Mouse (Mus musculus): Measurements from ENCODE around the gene Mns1. TPM values are rescaled to one million over a fixed set of nuclear protein-coding genes. Genes with fewer than 3 reads are reported as not detected.
"Not testable (repeated sequence)": the region's sequence is repeated elsewhere in the genome, so short reads cannot be mapped to it uniquely, and the experiment has no call there.

Mns1 gene
- total RNA-seq, 1 experiment from 2014 or later: 6.8 TPM

- no peak for DNase-seq
Observed at GRCm38 (mm10) chr9:72425300-72425850, 12.4 kb upstream of the Mns1 start.

GRCm38 (mm10) chr9:72427861-72428260 is 9.9 kb upstream of the Mns1 start:
- DNase-seq: peak; percentile 23

DNA sequence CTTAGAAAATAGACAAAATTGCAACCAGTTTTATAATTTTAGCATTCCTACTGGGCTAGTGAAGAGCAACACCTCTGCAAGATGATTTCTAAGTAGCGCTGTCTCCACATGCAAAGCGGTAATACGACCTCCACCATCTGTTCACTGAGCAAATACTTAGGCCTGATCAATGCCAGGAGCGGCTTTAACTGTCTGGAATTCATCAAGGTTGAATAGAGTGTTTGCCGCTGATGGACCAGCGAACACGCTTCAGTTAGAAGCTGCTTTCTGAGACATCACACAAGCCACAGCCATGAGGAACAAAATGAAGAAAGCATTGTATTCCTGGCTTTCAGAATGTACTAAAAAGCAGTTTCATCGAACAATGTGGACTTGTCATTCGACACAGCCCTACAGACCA is 2.9 kb upstream of the Mns1 start:
- DNase-seq: no peak

GRCm38 (mm10) chr9:72438749-72439148 is 938 bp downstream of the Mns1 start:
- DNase-seq: no peak

DNA sequence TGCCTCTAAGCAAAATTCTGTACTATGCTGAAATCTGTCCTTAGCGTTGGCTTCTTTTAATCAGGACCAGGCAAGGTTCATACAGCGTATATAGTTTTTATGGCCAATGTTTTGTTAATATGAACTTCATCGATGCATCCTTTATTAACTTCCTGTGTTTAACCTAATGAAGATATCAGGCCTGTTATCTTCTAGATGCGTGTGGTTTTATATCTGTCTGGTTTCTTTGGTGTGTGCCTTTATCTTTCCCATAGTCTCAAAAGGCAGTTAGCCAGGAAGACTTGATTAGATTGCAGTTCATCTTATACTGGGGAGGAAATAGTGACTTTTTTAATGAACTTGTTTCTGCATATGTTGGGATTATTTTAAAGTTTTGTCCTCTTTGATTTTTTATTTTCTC is 2.5 kb downstream of the Mns1 start:
- no peak for DNase-seq

DNA sequence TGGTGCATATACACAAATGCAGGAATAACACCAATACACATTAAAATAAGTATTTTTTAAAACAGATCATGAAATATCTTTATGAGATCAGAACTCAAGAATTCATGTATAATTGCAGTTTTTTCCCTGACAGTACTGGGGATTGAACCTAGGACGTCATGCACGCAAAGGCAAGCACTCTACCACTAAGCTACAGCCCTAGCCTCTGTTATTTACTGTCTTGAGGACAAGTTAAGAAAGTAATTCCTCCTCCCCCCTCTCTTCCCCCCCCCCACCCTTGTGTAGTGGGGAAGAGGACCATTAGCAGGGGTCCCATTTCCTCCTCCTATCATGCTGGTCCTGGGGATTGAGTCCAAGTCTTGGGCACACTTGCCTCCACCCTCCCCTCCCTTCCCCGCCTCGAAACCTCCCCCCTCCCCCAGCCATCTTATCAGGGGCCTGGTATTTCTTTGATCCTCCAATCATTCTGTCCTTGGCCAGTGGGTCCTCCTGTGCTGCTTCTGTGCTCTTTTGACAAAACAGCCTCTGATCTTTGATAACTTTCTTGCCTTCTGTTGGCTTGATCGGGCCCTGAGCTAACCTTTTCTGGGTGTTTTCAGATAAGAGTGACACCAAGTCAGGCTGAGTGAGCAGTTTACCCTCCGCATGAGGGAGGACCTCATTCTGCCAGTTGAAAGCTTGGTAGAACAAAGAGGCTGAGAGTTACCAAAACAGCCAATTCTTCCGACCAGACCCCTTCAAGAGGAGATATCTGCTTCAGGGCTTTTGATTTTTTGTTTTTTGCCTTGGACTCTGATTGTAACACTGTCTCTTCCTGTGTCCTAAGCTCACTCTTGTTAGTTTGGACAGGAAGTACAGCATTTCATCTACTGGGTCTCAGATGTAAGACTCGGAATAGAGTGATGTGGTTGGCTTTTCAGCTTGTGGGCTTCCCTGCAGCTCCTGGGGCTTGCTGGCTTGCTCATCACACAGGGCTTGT is 3.4 kb downstream of the Mns1 start:
- DNase-seq: no peak

GRCm38 (mm10) chr9:72441927-72442715 is 4.3 kb downstream of the Mns1 start:
- DNase-seq: no peak

- DNase-seq: peak; percentile 75
Observed at GRCm38 (mm10) chr9:72448026-72448425, 10.2 kb downstream of the Mns1 start.

DNA sequence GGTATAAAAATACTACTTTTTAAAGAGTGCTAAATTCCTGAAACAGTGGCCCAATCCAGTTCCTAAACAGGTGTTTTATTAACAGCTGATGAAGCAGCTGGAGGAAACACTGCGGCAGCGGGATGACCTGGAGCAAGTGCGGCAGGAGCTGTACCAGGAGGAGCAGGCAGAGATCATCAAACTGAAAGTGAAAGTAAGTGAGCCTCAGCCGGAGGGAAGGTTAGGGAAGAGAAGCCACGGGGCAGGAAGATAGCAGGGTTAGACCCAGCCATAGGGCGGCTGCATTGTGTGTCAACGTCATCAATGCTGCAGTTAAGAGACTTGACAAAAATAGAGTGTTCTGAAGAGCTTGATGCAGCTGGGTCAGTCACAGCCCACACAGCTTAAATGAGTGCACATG is 11.6 kb downstream of the Mns1 start:
- peak; percentile 50 for DNase-seq

DNA sequence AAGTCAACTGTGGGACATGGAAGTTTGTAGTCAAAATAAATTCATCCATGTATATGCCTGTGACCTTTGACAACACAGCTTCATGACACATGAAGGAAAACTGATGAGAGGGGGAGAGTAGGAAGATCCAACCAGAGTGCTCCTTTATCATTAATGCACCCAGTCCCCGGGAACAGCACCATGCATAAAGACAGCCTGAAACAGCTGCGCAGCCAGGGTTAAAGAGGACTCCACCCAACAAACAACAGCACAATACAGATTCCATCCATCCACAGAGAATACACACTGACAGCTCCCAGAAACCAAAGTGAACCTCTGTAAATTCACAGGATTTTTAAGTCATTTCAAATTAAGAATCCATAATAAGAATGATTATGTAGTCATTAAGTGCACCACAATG is 12.0 kb downstream of the Mns1 start:
- no peak for DNase-seq

DNA sequence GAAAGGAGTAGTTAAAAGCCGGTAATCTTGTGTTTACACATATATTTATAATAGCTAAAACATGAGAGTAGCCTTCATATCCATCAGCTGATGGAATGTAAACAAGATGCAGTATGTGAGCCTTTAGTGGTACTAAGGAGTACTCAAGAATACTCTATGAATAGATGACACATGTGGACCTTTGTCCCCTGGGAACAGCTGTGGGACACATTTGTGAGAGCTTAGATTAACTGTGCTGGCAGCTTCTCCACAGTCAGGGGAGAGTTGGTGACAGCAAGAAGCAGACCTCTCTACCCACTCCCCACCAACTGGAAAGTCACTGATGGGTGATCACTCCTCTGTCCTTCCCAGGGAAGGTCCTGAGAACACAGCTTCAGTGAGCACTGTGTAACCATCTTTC is 12.6 kb downstream of the Mns1 start:
- no peak for DNase-seq

- DNase-seq: no peak
Observed at GRCm38 (mm10) chr9:72451111-72451510, 13.3 kb downstream of the Mns1 start.

GRCm38 (mm10) chr9:72454281-72454680 is 16.5 kb downstream of the Mns1 start:
- DNase-seq: not testable (repeated sequence)

DNA sequence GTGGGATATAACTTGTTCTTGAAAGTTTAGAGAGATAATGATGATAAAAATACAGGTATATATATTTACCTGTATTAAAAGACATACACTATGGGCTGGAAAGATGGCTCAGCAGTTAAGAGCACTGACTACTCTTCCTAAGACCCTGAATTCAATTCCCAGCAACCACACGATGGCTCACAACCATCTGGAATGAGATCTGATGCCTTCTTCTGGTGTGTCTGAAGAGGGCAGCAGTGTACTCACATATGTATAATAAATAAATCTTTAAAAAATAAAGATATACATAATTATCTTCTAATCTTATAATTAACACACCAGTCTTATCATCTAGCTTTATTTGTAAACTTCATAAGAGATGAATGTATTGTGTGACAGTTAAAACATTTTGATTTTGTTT is 18.6 kb downstream of the Mns1 start:
- no peak for DNase-seq

DNA sequence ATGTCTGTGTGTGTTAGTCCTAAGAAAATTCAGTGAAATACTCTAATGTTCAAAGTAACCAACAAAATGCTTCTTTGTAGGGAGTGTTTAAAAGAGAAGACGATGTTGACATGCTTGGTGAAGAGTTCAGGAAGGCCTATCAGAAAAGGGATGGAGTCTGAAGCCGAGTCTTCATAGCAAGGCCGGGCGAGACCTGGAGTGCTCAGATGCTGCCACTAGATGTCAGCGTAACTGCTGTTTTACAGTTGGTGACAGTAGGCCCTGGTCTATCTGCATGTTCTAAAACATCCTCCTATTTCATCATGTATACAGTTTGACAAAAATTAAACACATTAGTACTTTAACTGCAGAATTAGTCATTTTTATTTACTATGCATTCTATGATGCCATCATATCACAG is 20.4 kb downstream of the Mns1 start:
- DNase-seq: peak; percentile 81

- DNase-seq: no peak
Observed at GRCm38 (mm10) chr9:72459703-72460102, 21.9 kb downstream of the Mns1 start.

GRCm38 (mm10) chr9:72460767-72461166 is 23.0 kb downstream of the Mns1 start:
- no peak for DNase-seq

GRCm38 (mm10) chr9:72462427-72462826 is 24.6 kb downstream of the Mns1 start:
- DNase-seq: no peak

DNA sequence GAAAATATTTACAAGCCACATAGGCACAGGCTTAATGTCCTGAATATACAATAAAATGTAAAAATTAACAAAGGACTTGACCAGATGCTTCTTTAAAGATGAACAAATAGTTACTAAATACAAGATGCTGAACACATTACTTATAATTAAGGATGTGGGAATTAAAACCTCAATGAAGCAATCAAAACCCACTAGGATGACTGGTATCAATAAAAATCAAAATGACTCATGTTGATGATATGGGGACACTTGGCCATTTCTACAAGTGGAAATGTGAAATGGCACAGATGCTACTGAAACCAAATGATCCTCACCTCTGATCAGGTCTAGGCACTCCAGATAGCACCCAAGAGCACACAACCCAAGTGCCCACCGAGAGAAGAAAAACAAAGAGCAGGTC is 27.0 kb downstream of the Mns1 start:
- DNase-seq: no peak

GRCm38 (mm10) chr9:72465754-72466181 is 28.0 kb downstream of the Mns1 start:
- no peak for DNase-seq

DNA sequence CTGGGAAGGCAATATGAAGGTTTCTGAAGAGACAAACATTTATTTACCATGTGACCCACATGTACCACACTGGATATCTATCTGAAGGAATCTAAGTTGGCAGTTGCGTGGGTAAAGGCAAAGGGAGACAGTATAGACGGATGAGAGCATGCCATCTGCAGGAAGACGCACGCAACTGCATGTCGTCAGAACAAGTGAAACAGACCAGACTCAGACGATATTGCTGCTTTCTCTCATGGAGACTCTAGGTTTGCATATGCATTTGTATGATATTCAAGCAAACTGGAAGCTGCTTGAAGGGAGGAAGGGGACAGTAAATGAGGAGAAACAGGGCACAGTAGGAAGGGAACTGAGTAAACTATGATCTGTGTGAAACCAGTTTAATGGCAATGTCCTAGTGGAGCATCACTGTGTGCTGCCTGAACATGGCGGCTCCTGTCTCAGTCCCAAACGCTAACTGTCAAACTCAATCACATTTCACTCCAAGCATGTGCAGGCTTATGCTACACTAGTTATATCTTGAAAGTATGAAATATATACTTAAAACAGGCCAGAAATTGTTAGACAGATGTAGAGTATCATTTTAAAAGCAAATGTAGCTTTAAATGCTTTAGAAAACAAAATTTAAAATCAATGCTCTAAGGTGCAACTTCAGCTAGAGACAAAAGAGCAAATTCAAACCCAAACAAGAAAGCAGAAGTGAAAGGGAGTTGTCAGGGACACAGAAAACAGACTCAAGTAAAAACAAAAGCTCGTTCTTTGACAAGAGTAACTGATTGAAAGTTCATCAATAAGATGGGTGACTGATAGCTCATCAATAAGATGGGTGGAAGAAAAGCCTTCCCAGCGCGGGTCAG is 30.0 kb downstream of the Mns1 start:
- peak; percentile 49 for DNase-seq

DNA sequence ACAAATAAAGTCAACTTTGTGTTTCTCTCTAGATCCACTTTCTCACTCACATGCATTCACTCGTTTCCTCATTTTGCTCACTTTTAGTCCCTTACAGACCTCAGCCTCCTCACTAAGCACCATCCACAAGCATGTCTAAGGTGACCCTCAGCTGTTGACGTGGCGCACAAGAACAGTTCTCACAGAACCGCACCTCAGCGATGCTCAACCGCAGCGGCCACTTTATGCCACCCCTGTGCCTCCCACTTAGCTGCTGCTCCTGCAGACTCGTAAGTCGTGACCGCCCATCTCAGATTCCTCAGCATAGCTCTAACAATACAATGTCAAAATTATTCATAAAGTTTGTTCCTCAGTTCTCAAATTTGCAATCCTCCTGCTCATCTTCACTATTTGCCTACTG is 30.8 kb downstream of the Mns1 start:
- no peak for DNase-seq

All from adrenal gland, postnatal 14 days (tissue).